Mouse (Mus musculus) lung, postnatal 14 days (tissue): ENCODE data around the gene Nrbp1.
A peak's percentile ranks its signal among the peaks of the same experiment; 100 is the strongest.

Experiments
- DNase-seq: peaks from one replicate; pipeline ENCODE4 v3.0.0; 2021

The Nrbp1 gene

GRCm38 (mm10) chr5:31273018-31273417 lies 32.4 kb downstream of the Nrbp1 start:
- no peak for DNase-seq

- no peak for DNase-seq
Observed at GRCm38 (mm10) chr5:31279245-31279988, 38.8 kb downstream of the Nrbp1 start.

GRCm38 (mm10) chr5:31288225-31288624 lies 47.6 kb downstream of the Nrbp1 start:
- DNase-seq = no peak

- no peak for DNase-seq
Observed at GRCm38 (mm10) chr5:31288655-31289054, 48.0 kb downstream of the Nrbp1 start.

GRCm38 (mm10) chr5:31289626-31290230 lies 49.1 kb downstream of the Nrbp1 start:
- DNase-seq = no peak

- peak; percentile 97 for DNase-seq
Observed at GRCm38 (mm10) chr5:31290521-31291360, 50.1 kb downstream of the Nrbp1 start, which contains the start of gene Ift172. Ift172 (minus strand) TSS chr5:31291116.

- no peak for DNase-seq
Observed at GRCm38 (mm10) chr5:31291361-31291688, 50.7 kb downstream of the Nrbp1 start.

- no peak for DNase-seq
Observed at GRCm38 (mm10) chr5:31294964-31295605, 54.4 kb downstream of the Nrbp1 start.

GRCm38 (mm10) chr5:31295606-31296141 lies 55.0 kb downstream of the Nrbp1 start, which contains the start of gene Fndc4:
Fndc4 (minus strand) TSS chr5:31296080.
- DNase-seq = peak; percentile 26

- no peak for DNase-seq
Observed at GRCm38 (mm10) chr5:31297047-31297757, 56.5 kb downstream of the Nrbp1 start, which contains the start of gene Gckr. Gckr (plus strand) TSS chr5:31297443.

GRCm38 (mm10) chr5:31297981-31298380 lies 57.3 kb downstream of the Nrbp1 start:
- no peak for DNase-seq

- no peak for DNase-seq
Observed at GRCm38 (mm10) chr5:31298486-31298885, 57.8 kb downstream of the Nrbp1 start.
